Mouse (Mus musculus) hindbrain, embryonic 11.5 days (tissue): ENCODE measurements around the gene Fbl. TPM values are rescaled to one million over a fixed set of nuclear protein-coding genes. Genes with fewer than 3 reads are reported as not detected.
"Not testable (repeated sequence)": the region's sequence is repeated elsewhere in the genome, so short reads cannot be mapped to it uniquely, and the experiment has no call there.

Source experiments
- ATAC-seq: fragments of 200-750 bp; cut with Nextera tagmentation; 2 replicates; pipeline ENCODE4 v1.8.0; 2017; ENCODE audit warnings: mild to moderate bottlenecking, moderate TSS enrichment, moderate library complexity; ENCODE audit not compliant: low FRiP score
- DNase-seq: peaks from one replicate; pipeline ENCODE4 v3.0.0-alpha.2; 2015; ENCODE audit warnings: low spot score
- H3K27ac ChIP-seq: fragments of 300-500 bp; sonication (generic); 2 replicates; pipeline ENCODE4 v1.5.1; 2014; ENCODE audit warnings: mild to moderate bottlenecking, low read depth, low read length
- H3K27me3 ChIP-seq: fragments of 300-500 bp; sonication (generic); 2 replicates; pipeline ENCODE4 v1.6.1; 2014; ENCODE audit warnings: mild to moderate bottlenecking, low read length, moderate library complexity, mixed read lengths; ENCODE audit not compliant: control insufficient read depth, insufficient read depth
- H3K36me3 ChIP-seq: fragments of 300-500 bp; sonication (generic); 2 replicates; pipeline ENCODE4 v1.6.1; 2014; ENCODE audit warnings: mild to moderate bottlenecking, low read length, moderate library complexity, mixed read lengths; ENCODE audit not compliant: control insufficient read depth, insufficient read depth
- H3K4me1 ChIP-seq: fragments of 300-500 bp; sonication (generic); replicated peaks from 2 replicates; pipeline ENCODE4 v1.6.1; 2014; ENCODE audit warnings: low read length, mixed read lengths; ENCODE audit not compliant: control insufficient read depth, insufficient read depth
- H3K4me2 ChIP-seq: fragments of 300-500 bp; sonication (generic); replicated peaks from 2 replicates; pipeline ENCODE4 v1.6.1; 2014; ENCODE audit warnings: mild to moderate bottlenecking, low read depth, low read length
- H3K4me3 ChIP-seq: fragments of 300-500 bp; sonication (generic); 2 replicates; pipeline ENCODE4 v1.5.1; 2014; ENCODE audit warnings: low read depth, low read length
- H3K9ac ChIP-seq: fragments of 300-500 bp; sonication (generic); 2 replicates; pipeline ENCODE4 v1.6.1; 2014; ENCODE audit warnings: low read depth, low read length
- H3K9me3 ChIP-seq: fragments of 300-500 bp; sonication (generic); 2 replicates; pipeline ENCODE4 v1.6.1; 2016; ENCODE audit warnings: low read length; ENCODE audit not compliant: control insufficient read depth
- WGBS: fragments of 180-500 bp; shearing (Covaris S2); extraction: QIAGEN DNeasy Blood & Tissue Kit; methylation state at CpG from one replicate; pipeline ENCODE4 v1.1.7; 2014; 5-methylcytosine and 5-hydroxymethylcytosine counted together
- polyA plus RNA-seq: library from polyadenylated mRNA; unstranded; fragments of >200 nt; fragmentation: Nextera tagmentation; extraction: Ambion mirVana; gene quantifications from 2 replicates; pipeline ENCODE4 v1.2.1, GENCODE M21; 2014

Gene Fbl
- polyA plus RNA-seq, 1 experiment from 2014 or later: 45.9 TPM

DNA sequence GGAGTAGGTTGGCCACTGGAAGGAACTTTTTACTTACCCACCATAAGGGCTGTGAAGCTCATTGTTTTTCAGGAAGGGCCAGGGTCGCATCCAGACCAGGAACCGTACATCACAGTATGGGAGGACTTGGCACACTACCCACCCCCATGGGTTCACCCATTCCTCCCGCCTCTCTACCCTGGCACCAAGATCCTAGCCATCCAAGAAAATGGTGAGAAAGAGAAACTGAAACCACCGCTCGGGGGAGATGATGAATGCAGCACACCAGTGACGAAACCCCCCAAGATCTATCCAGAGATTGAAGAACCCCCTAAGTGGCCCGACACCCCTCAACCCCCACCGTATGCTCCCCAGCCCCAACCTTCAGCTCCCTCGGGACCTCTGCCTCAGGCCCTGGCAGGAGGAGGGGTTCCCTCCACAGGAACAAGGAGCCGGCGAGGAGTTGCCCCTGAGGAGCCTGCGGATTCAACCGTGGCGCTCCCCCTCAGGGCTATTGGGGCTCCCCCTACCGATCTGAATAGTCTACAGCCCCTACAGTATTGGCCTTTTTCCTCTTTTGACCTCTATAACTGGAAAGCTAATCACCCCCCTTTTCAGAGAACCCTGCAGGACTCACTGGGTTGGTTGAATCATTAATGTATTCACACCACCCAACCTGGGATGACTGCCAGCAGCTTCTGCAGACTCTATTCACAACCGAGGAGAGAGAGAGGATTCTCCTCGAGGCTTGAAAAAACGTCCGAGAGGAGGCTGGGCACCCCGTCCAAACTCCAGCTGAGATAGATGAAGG is 49.6 kb downstream of the Fbl start:
- WGBS: 96% methylated on average over 20 of the region's 20 CpGs
- not testable (repeated sequence) for H3K4me2 ChIP-seq, H3K27ac ChIP-seq, H3K36me3 ChIP-seq, H3K4me1 ChIP-seq, H3K9ac ChIP-seq, H3K27me3 ChIP-seq, H3K4me3 ChIP-seq, DNase-seq, ATAC-seq, H3K9me3 ChIP-seq

GRCm38 (mm10) chr7:28226836-28227235 is 57.3 kb downstream of the Fbl start:
- H3K36me3 ChIP-seq, H3K4me2 ChIP-seq, H3K9ac ChIP-seq, H3K27me3 ChIP-seq, ATAC-seq, H3K4me3 ChIP-seq, DNase-seq, H3K27ac ChIP-seq, H3K4me1 ChIP-seq, H3K9me3 ChIP-seq: not testable (repeated sequence)
- WGBS: 85% methylated on average over 4 of the region's 4 CpGs

DNA sequence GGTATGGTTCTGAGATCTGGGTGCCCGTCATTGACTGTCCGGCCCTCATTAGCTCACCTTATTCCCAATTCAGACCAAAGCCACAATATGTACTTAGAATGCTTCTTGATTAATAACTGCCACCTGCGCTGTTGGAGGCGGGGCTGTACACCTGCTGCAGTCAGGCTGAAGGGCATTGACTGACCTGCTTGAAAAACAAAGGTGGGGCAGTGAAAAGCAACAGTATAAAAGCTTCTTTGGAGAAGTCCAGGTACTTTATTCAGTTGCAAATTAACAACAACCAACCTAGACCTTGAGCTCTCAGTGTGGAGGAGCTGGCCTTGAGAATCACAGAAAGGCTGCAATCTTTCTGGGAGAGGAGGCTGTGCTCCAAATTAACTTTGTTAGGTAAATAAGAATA is 57.9 kb downstream of the Fbl start:
- not testable (repeated sequence) for H3K9ac ChIP-seq, H3K27me3 ChIP-seq, H3K36me3 ChIP-seq, H3K27ac ChIP-seq, H3K4me3 ChIP-seq, H3K4me2 ChIP-seq, ATAC-seq, H3K9me3 ChIP-seq, DNase-seq, H3K4me1 ChIP-seq
- 91% methylated on average over 4 of the region's 4 CpGs for WGBS

Other genes with a start within 250 kb of the Fbl start
- gene Zfp974, start 240.2 kb upstream of the Fbl start, polyA plus RNA-seq: 15.2 and 15.8 TPM in 2 replicates
- gene Zfp780b, start 190.5 kb upstream of the Fbl start, polyA plus RNA-seq: 21.0 and 27.2 TPM in 2 replicates
- 7.1 and 9.3 TPM in 2 replicates for gene Zfp850, start 155.6 kb upstream of the Fbl start, polyA plus RNA-seq
- 415 and 426 TPM in 2 replicates for gene Psmc4, start 119.6 kb upstream of the Fbl start, polyA plus RNA-seq
- 0.27 and 0.43 TPM in 2 replicates for gene Fcgbp, start 98.5 kb upstream of the Fbl start, polyA plus RNA-seq
- 0.05 and 0.07 TPM in 2 replicates for gene 9530053A07Rik, start 40.2 kb upstream of the Fbl start, polyA plus RNA-seq
- 18.1 and 23.5 TPM in 2 replicates for gene Dyrk1b, start 9.8 kb downstream of the Fbl start, polyA plus RNA-seq
- gene Eid2, start 98.2 kb downstream of the Fbl start, polyA plus RNA-seq: 7.2 and 12.7 TPM in 2 replicates
- gene Eid2b, start 108.0 kb downstream of the Fbl start, polyA plus RNA-seq: 17.4 and 19.0 TPM in 2 replicates
- 0.46 and 0.52 TPM in 2 replicates for gene Selenov, start 121.5 kb downstream of the Fbl start, polyA plus RNA-seq
- gene Dll3, start 132.5 kb downstream of the Fbl start, polyA plus RNA-seq: 77.4 and 86.1 TPM in 2 replicates
- 189 and 201 TPM in 2 replicates for gene Timm50, start 142.4 kb downstream of the Fbl start, polyA plus RNA-seq
- gene Supt5, start 169.0 kb downstream of the Fbl start, polyA plus RNA-seq: 68.0 and 74.9 TPM in 2 replicates
- gene Rps16, start 180.9 kb downstream of the Fbl start, polyA plus RNA-seq: 746 and 776 TPM in 2 replicates
- 39.5 and 48.0 TPM in 2 replicates for gene Plekhg2, start 202.9 kb downstream of the Fbl start, polyA plus RNA-seq
- 3.4 and 3.9 TPM in 2 replicates for gene Zfp36, start 210.5 kb downstream of the Fbl start, polyA plus RNA-seq
- gene Med29, start 223.0 kb downstream of the Fbl start, polyA plus RNA-seq: 47.6 and 49.7 TPM in 2 replicates
- 77.6 and 79.9 TPM in 2 replicates for gene Paf1, start 223.2 kb downstream of the Fbl start, polyA plus RNA-seq